Mouse (Mus musculus): Measurements from ENCODE around the gene Cggbp1.

- no peak for TF ChIP-seq EP300 (optimal IDR thresholded peaks at IDR 0.05)
- TF ChIP-seq CTCF (IDR thresholded peaks at IDR 0.05; ENCODE audit: low read depth), result no peak
Measured at GRCm38 (mm10) chr16:64835996-64836545, 15.7 kb upstream of the Cggbp1 start.

Data from stomach, postnatal 0 days (tissue).